Mouse (Mus musculus) heart, postnatal 4 days (tissue): ENCODE data around the gene Pln. TPM values are rescaled to one million over a fixed set of nuclear protein-coding genes. Genes with fewer than 3 reads are reported as not detected.
A peak's percentile ranks its signal among the peaks of the same experiment; 100 is the strongest.

Experiments
- DNase-seq: peaks from one replicate; pipeline ENCODE4 v3.0.0; 2021
- total RNA-seq, 2 experiments: library from RNA; stranded (reverse); gene quantifications; 2 replicates each; pipeline ENCODE4 v1.2.3; 2021

Pln gene
- total RNA-seq, 2 experiments from 2014 or later: 3,107 to 3,542 TPM

- DNase-seq: no peak
Observed at GRCm38 (mm10) chr10:53367265-53367664, 29.8 kb downstream of the Pln start.

- DNase-seq: no peak
Observed at GRCm38 (mm10) chr10:53373885-53374578, 36.6 kb downstream of the Pln start.

GRCm38 (mm10) chr10:53377096-53377495 is 39.6 kb downstream of the Pln start:
- peak; percentile 17 for DNase-seq

GRCm38 (mm10) chr10:53378296-53378695 is 40.8 kb downstream of the Pln start:
- no peak for DNase-seq

GRCm38 (mm10) chr10:53378981-53379708 is 41.7 kb downstream of the Pln start:
- DNase-seq: no peak

- DNase-seq: peak; percentile 94
Observed at GRCm38 (mm10) chr10:53379709-53380106, 42.2 kb downstream of the Pln start, which contains the start of gene Cep85l. Gene Cep85l (minus strand): TSS chr10:53379947.

- DNase-seq: no peak
Observed at GRCm38 (mm10) chr10:53382696-53383365, 45.4 kb downstream of the Pln start.

GRCm38 (mm10) chr10:53384896-53385295 is 47.4 kb downstream of the Pln start:
- no peak for DNase-seq

- no peak for DNase-seq
Observed at GRCm38 (mm10) chr10:53385438-53385837, 48.0 kb downstream of the Pln start.

- no peak for DNase-seq
Observed at GRCm38 (mm10) chr10:53388227-53388920, 50.9 kb downstream of the Pln start.

GRCm38 (mm10) chr10:53394923-53395629 is 57.6 kb downstream of the Pln start:
- no peak for DNase-seq

Other genes starting within 250 kb of the Pln start
- gene Cep85l, start 42.3 kb downstream of the Pln start, total RNA-seq: 10 to 100 TPM; 21.1 to 21.5 TPM